Mouse (Mus musculus) cortical plate, adult 2 months (tissue): ENCODE measurements around the gene 1700013H16Rik.

Experiments
- CTCF ChIP-seq: fragments of 200-500 bp; IDR thresholded peaks from 2 replicates; pipeline ENCODE4 v1.5.1; 2011; ENCODE audit warnings: mild to moderate bottlenecking, control low read depth, low read length; ENCODE audit not compliant: insufficient read depth; ENCODE audit errors: extremely low read depth
- POLR2A ChIP-seq: fragments of 200-500 bp; IDR thresholded peaks from 2 replicates; pipeline ENCODE4 v1.6.1; 2011; ENCODE audit warnings: mild to moderate bottlenecking, low read length, control low read depth; ENCODE audit not compliant: insufficient read depth; ENCODE audit errors: extremely low read depth

GRCm38 (mm10) chrX:53752851-53753250, 4.8 kb downstream of the 1700013H16Rik start:
- TF ChIP-seq CTCF (no peak), POLR2A (no peak)
